8 mouse cellular contexts compared by ENCODE assay signal in the genomic region with DNA sequence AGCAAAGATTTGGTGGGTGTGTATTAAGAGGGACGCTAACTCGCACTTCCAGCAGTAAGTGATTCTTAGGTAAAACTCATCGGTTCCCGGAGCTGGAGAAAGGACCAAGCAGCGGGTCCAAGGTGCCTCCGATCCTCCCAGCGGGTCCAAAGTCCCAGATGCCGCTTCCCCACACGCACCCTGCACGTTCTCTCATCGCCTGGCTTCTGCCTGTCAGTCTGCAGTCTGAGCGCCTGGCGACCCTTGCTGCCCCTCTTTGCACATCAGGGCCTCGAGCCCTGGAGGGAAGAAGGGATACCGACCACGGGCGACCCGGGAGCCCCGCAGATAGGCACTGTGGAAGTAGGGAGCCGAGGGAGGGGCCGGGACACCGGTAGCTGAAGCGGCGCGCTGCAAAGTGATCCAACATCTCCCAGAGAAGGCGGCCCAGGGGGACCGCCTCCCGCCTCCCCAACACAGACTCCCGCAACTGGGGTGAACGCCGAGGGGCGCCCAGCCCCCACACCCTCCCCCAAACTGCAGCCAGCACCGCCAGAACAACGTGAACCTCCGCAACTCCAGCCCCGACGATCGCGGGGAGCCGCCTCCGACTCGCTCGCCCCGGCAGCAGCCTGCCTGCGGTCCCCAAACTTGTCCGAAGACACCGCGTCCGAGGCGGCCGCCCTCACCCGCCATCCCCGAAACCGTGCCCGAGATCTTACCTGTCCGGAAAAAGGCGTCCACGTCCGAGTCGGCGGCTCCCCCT. TPM values are rescaled to one million over a fixed set of nuclear protein-coding genes. Genes with fewer than 3 reads are reported as not detected.
A peak's percentile ranks its signal among the peaks of the same experiment; 100 is the strongest.
DNase-seq lines count a peak whose midpoint lies in the region; ATAC-seq and TF ChIP-seq lines count a peak whose summit lies in the region.

No protein-coding gene starts in this region.

- peak overlapping the region; percentile 88 for H3K4me2 ChIP-seq in heart, embryonic 13.5 days
- H3K4me2 ChIP-seq in kidney, embryonic 15.5 days: peak overlapping the region; percentile 88

- peak overlapping the region; percentile 96 for H3K9ac ChIP-seq in heart, embryonic 13.5 days
- H3K9ac ChIP-seq in kidney, embryonic 15.5 days: peak overlapping the region; percentile 92

- peaks cover 20% of the 10 kb centered on the region for H3K27me3 ChIP-seq in heart, embryonic 13.5 days (replicated peaks)
- no peaks in the 10 kb centered on the region for H3K27me3 ChIP-seq in kidney, embryonic 15.5 days

- H3K4me3 ChIP-seq in heart, embryonic 13.5 days: peak overlapping the region; percentile 86
- H3K4me3 ChIP-seq in kidney, embryonic 15.5 days (replicated peaks): peak overlapping the region; percentile 92
- H3K4me3 ChIP-seq in lung, adult 2 months (replicated peaks; ENCODE audit: extremely low read depth, low read depth, low read length): peak overlapping the region; percentile 81

- DNase-seq in urinary bladder, adult 2 months (ENCODE audit: low spot score): peak; percentile 36
- no peak for DNase-seq in urinary bladder, postnatal 10 days (ENCODE audit: low spot score)
- peak; percentile 65 for DNase-seq in embryo, embryonic 11 days
- peak; percentile 53 for DNase-seq in lung, adult 2 months
- DNase-seq in retina, embryonic 14.5 days (ENCODE audit: low spot score): peak; percentile 59
- no peak for DNase-seq in adipocyte (ENCODE audit: low spot score)

- H3K36me3 ChIP-seq in heart, embryonic 13.5 days: peaks cover under 1% of the 10 kb centered on the region; the same call in 1 of the 2 replicates
- 0 out of 2 replicates have a peak, but pooled peaks cover under 1% of the 10 kb centered on the region for H3K36me3 ChIP-seq in kidney, embryonic 15.5 days

- ATAC-seq in heart, embryonic 13.5 days (ENCODE audit: extremely low read depth, insufficient number of reproducible peaks, low FRiP score, low TSS enrichment): no peak
- peak; percentile 15 for ATAC-seq in kidney, embryonic 15.5 days (replicated peaks; ENCODE audit: low FRiP score)

- H3K9me3 ChIP-seq in heart, embryonic 13.5 days: no peaks in the 10 kb centered on the region
- H3K9me3 ChIP-seq in kidney, embryonic 15.5 days (replicated peaks): no peaks in the 10 kb centered on the region

- peak overlapping the region; percentile 88 for H3K27ac ChIP-seq in heart, embryonic 13.5 days (replicated peaks)
- peak overlapping the region; percentile 90 for H3K27ac ChIP-seq in kidney, embryonic 15.5 days

- peaks cover 15% of the 10 kb centered on the region for H3K4me1 ChIP-seq in heart, embryonic 13.5 days
- H3K4me1 ChIP-seq in kidney, embryonic 15.5 days: peaks cover 25% of the 10 kb centered on the region
- H3K4me1 ChIP-seq in lung, adult 2 months (ENCODE audit: control insufficient read depth, insufficient read depth, low read length): no peaks in the 10 kb centered on the region; the same call in 1 of the 2 replicates

- under 1% methylated on average over 61 of the region's 61 CpGs for WGBS in heart, embryonic 13.5 days
- WGBS in kidney, embryonic 15.5 days: under 1% methylated on average over 61 of the region's 61 CpGs
- WGBS in lung, adult 2 months: under 1% methylated on average over 61 of the region's 61 CpGs

- TF ChIP-seq CTCF in lung, adult 2 months (IDR thresholded peaks at IDR 0.05; ENCODE audit: insufficient read depth, low read length): no peak

- no peak for TF ChIP-seq POLR2A in lung, adult 2 months (IDR thresholded peaks at IDR 0.05; ENCODE audit: borderline replicate concordance, extremely low read depth, low read depth, low read length)

RNA-seq across cellular contexts. Expression of gene Kalrn, which starts 0.8 kb away (rescaled TPM):
- polyA plus RNA-seq in urinary bladder, adult 2 months (2012; rRNA removed): 8.4 and 11.4 TPM in 2 replicates
- 26.2 and 28.1 TPM in 2 replicates for polyA plus RNA-seq in heart, embryonic 13.5 days (2015; fragmentation: Nextera tagmentation; extraction: Ambion mirVana)
- polyA plus RNA-seq in kidney, embryonic 15.5 days (2015; fragmentation: Nextera tagmentation; extraction: Ambion mirVana): 15.6 and 15.8 TPM in 2 replicates
- polyA plus RNA-seq in lung, adult 2 months (2012; rRNA removed): 9.7 and 11.8 TPM in 2 replicates

Comparison
In these comparisons a context has a peak if more than half of its experiments do, and no peak if none do; other contexts are left out.
1. DNase-seq: peak in urinary bladder, adult 2 months (single experiment), embryo, embryonic 11 days (single experiment), lung, adult 2 months (single experiment) and retina, embryonic 14.5 days (single experiment); none in urinary bladder, postnatal 10 days (single experiment) and adipocyte (single experiment).
2. Peak in every context shown above with its lines, with median percentiles within 50 percentile points of each other: H3K4me3 ChIP-seq.